Mouse (Mus musculus) liver, adult 2 months (tissue): ENCODE measurements around the gene Gfra1. TPM values are rescaled to one million over a fixed set of nuclear protein-coding genes. Genes with fewer than 3 reads are reported as not detected.
A peak's percentile ranks its signal among the peaks of the same experiment; 100 is the strongest.

Source experiments
- DNase-seq: peaks from one replicate; pipeline ENCODE4 v3.0.0-alpha.2; 2011; ENCODE audit warnings: low read depth, low spot score; ENCODE audit errors: extremely low read depth
- H3K27ac ChIP-seq: fragments of 200-500 bp; replicated peaks from 2 replicates; pipeline ENCODE4 v1.5.1; 2012; ENCODE audit warnings: low read depth, mild to moderate bottlenecking, control low read depth, inconsistent platforms, low read length; ENCODE audit not compliant: insufficient read depth
- H3K27me3 ChIP-seq: fragments of 200-500 bp; 2 replicates; pipeline ENCODE4 v1.6.1; 2012; ENCODE audit warnings: mild to moderate bottlenecking, moderate library complexity, low read length, inconsistent platforms; ENCODE audit not compliant: control insufficient read depth, insufficient read depth
- H3K36me3 ChIP-seq: fragments of 200-500 bp; 2 replicates; pipeline ENCODE4 v1.6.1; 2012; ENCODE audit warnings: low read length, inconsistent platforms; ENCODE audit not compliant: control insufficient read depth, insufficient read depth
- H3K4me1 ChIP-seq: fragments of 200-500 bp; 2 replicates; pipeline ENCODE4 v1.6.1; 2011; ENCODE audit warnings: low read length; ENCODE audit not compliant: control insufficient read depth, insufficient read depth
- H3K4me3 ChIP-seq: fragments of 200-500 bp; 2 replicates; pipeline ENCODE4 v1.5.1; 2011; ENCODE audit warnings: low read depth, mild to moderate bottlenecking, control low read depth, low read length, moderate library complexity; ENCODE audit not compliant: insufficient read depth
- H3K79me2 ChIP-seq: fragments of 200-500 bp; 2 replicates; pipeline ENCODE4 v1.6.1; 2012; ENCODE audit warnings: inconsistent platforms, mild to moderate bottlenecking, low read length, moderate library complexity; ENCODE audit not compliant: control insufficient read depth, insufficient read depth
- H3K9ac ChIP-seq: fragments of 200-500 bp; 2 replicates; pipeline ENCODE4 v1.6.1; 2012; ENCODE audit warnings: low read depth, mild to moderate bottlenecking, control low read depth, inconsistent platforms, low read length
- CTCF ChIP-seq: fragments of 200-500 bp; IDR thresholded peaks from 2 replicates; pipeline ENCODE4 v1.5.1; 2011; ENCODE audit warnings: low read depth, low read length, control low read depth
- POLR2A ChIP-seq: fragments of 200-500 bp; IDR thresholded peaks from 2 replicates; pipeline ENCODE4 v1.6.1; 2011; ENCODE audit warnings: low read length, control low read depth; ENCODE audit not compliant: insufficient read depth; ENCODE audit errors: extremely low read depth
- WGBS: fragments of 180-500 bp; shearing (Covaris S2); methylation state at CpG from one replicate; pipeline ENCODE4 v1.1.7; 2018; 5-methylcytosine and 5-hydroxymethylcytosine counted together
- polyA plus RNA-seq: library from polyadenylated mRNA; depleted of rRNA; stranded (reverse); fragments of >200 nt; gene quantifications from 2 replicates; pipeline ENCODE4 v1.2.3, GENCODE M21; 2012; rRNA removed
- total RNA-seq: library from RNA; depleted of rRNA; stranded (reverse); fragments of >200 nt; gene quantifications from 2 replicates; pipeline ENCODE4 v1.2.3, GENCODE M21; 2014; rRNA removed

Gfra1 gene
- 101 and 109 TPM in 2 replicates for total RNA-seq
- polyA plus RNA-seq: 38.9 and 42.4 TPM in 2 replicates

DNA sequence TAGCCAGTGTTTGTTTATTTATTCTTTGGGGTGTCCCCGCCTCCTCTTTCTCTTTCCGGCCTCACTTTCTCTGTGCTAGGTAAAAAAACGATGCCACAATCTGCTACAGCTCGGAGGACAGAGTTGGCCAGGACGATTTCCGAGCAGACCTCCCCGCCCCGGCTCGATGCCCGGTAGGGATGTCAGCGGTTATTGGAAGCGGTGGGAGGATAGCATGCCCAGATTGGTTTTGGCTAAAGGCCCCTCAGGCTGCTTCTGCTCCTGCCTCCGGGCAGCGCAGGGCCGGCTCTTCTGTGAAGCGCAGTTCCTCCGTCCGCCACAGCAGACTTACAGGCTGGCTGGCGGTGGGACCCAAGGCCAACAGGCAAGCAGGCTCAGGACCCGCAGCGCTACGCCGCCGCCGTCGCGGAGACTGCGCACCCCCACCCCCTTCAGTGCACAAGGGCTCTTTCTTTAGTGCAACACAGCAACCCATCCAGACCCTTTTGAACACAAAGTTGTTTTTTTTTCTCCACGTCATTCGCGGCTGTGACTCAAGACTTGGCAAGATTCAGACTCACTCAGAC, at the start of gene Gfra1:
TSS of gene Gfra1 (minus strand) at position 414 of the 566 bp plus-strand sequence.
- peak within 1 kb of the TSS; percentile 96 for H3K27ac ChIP-seq
- peak; percentile 93 for DNase-seq
- H3K4me1 ChIP-seq: peaks cover 15% of the 10 kb centered on the region; the same call in 1 of the 2 replicates
- peak within 1 kb of the TSS; percentile 77 for H3K4me3 ChIP-seq
- H3K9ac ChIP-seq: peak within 1 kb of the TSS; percentile 98
- peaks cover 23% of the 10 kb centered on the region for H3K36me3 ChIP-seq
- under 1% methylated on average over 31 of the region's 31 CpGs for WGBS
- peaks cover 20% of the 10 kb centered on the region for H3K79me2 ChIP-seq
- TF ChIP-seq CTCF: peak; percentile 43
- peak; percentile 62; the same call in 1 of the 2 replicates for TF ChIP-seq POLR2A
- H3K27me3 ChIP-seq: no peaks in the 10 kb centered on the region

DNA sequence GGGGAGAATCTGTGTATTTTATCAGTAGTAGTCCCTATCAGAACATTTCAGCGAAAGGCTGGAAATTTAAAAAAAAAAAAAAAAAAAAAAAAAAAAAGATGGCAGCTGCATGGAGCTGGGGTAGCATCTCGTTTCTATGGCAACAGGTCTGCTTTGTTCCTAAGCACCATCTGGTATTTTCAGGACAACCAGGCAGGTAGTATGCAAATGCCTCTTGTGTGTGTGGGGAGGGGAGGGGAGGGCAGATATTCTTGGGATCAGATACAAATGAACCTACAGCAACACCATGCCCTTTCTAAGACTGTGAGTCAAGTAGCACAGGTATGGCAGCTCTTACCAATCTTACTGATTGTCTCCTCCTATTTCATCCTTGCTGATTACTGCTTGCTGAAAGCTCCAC, 44.3 kb upstream of the Gfra1 start:
- no peak overlapping the region for H3K4me3 ChIP-seq
- 79% methylated on average over 2 of the region's 2 CpGs for WGBS
- TF ChIP-seq POLR2A (no peak), CTCF (no peak)
- H3K79me2 ChIP-seq: no peaks in the 10 kb centered on the region
- H3K9ac ChIP-seq: no peak overlapping the region
- no peak overlapping the region for H3K27ac ChIP-seq
- DNase-seq: no peak
- no peaks in the 10 kb centered on the region for H3K27me3 ChIP-seq
- H3K4me1 ChIP-seq: no peaks in the 10 kb centered on the region
- H3K36me3 ChIP-seq: no peaks in the 10 kb centered on the region

DNA sequence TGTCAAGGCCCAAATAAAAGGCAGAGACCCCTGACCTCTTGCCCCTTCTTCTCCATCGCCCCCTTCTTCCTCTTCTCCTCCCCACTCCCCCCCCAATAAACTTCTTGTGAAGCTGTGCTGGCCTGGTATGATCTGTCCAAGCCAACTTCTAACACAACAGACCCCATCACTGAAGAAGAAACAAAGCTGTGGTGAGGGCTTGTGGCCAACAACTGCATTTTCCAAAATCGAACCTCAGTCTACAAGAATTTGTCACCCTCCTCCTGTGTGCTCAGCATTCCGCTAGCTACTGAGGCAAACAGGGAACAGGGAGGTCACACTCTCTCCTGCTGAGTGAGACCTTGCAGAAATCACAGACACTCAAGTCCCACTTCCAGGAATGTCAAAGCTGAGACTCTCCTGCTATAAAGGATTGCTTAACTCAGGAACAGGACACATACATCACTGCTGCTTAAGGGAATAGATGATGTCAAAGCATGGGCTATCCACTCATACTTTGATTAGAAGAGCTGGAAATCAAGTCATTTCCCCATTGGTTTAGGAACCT, 43.8 kb upstream of the Gfra1 start:
- TF ChIP-seq CTCF: no peak
- TF ChIP-seq POLR2A: no peak
- no peak overlapping the region for H3K9ac ChIP-seq
- no peaks in the 10 kb centered on the region for H3K79me2 ChIP-seq
- DNase-seq: no peak
- H3K36me3 ChIP-seq: no peaks in the 10 kb centered on the region
- H3K4me1 ChIP-seq: no peaks in the 10 kb centered on the region
- H3K27me3 ChIP-seq: no peaks in the 10 kb centered on the region
- WGBS: 85% methylated on average over 3 of the region's 3 CpGs
- no peak overlapping the region for H3K4me3 ChIP-seq
- no peak overlapping the region for H3K27ac ChIP-seq

DNA sequence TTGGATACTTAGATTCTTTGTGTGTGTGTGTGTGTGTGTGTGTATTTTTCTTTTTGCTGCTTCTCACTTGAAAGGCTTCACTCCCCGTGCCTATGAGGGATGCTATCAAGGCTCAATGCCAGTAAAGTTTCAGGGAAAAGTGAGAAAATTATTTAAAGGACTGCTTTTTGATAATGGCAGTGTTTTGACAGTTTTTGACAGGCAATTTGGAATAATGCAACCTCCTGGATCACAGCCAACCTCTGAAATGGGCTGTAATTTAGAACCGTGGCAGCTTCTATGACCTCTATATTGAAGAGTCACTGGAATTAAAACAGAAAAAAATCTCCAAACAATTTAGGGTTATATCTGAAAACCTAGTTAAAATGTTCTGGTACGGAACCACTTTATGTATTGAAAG, 41.4 kb upstream of the Gfra1 start:
- no peak for TF ChIP-seq CTCF
- no peak for TF ChIP-seq POLR2A
- H3K36me3 ChIP-seq: no peaks in the 10 kb centered on the region
- H3K27me3 ChIP-seq: no peaks in the 10 kb centered on the region
- DNase-seq: no peak
- H3K27ac ChIP-seq: no peak overlapping the region
- no peak overlapping the region for H3K9ac ChIP-seq
- no peaks in the 10 kb centered on the region for H3K79me2 ChIP-seq
- no peaks in the 10 kb centered on the region for H3K4me1 ChIP-seq
- H3K4me3 ChIP-seq: no peak overlapping the region
- WGBS: 69% methylated on average over 3 of the region's 3 CpGs

DNA sequence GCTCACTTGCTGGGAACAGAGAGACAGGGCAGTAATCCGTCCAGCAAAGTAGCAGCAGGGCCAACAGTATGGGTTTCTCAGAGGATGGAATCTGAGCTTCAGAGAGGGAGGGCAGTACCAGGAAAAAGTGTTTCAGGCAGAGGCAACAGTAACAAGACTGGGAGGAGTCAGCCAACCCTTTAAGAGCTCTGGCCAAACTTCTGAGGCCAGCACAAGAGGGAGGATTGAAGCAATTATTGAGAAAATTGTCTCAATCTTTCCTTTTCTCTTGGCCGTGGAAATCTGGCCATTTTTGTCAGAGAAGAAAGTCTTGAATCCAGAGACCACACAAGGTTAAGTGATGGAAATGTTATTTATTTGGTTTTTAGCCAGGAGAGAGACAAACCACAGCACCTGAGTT, 31.0 kb upstream of the Gfra1 start:
- Histone ChIP-seq H3K4me3 (no peak overlapping the region), H3K79me2 (no peaks in the 10 kb centered on the region), H3K36me3 (no peaks in the 10 kb centered on the region), H3K4me1 (no peaks in the 10 kb centered on the region), H3K27ac (no peak overlapping the region), H3K27me3 (peaks cover 2% of the 10 kb centered on the region; the same call in 1 of the 2 replicates), H3K9ac (no peak overlapping the region)
- no peak for DNase-seq
- TF ChIP-seq POLR2A (no peak), CTCF (no peak)
- WGBS: 68% methylated on average over 2 of the region's 2 CpGs

DNA sequence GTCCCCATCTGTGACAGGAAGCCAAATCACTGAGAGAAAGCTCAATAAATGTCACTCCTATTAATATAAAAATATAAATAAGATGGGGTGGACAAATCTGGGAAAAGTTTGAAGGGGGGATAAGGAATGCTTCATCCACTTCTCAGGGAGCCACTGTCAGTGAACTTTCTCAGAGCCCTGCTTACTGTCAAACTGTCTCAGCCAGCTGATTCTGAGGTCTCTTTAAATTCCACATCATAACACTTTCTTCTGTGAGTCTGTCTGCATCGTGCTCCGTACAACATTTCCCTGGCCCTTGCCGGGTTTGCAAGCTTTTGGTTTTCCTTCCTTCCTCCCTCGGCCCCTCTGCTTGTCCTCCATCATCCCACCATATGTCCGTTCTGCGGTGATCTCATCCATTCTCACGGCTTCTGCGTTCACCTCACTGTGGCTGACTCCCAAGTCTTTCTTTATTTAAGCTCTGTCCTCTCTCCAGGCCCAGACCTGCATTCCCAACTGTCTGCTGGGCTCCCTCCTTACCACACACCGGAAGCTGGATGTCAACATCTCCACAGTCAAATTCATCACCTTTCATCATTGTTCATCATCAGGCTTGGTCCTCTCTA, 26.8 kb upstream of the Gfra1 start:
- 75% methylated on average over 9 of the region's 9 CpGs for WGBS
- no peaks in the 10 kb centered on the region for H3K36me3 ChIP-seq
- H3K79me2 ChIP-seq: no peaks in the 10 kb centered on the region
- H3K27ac ChIP-seq: no peak overlapping the region
- H3K9ac ChIP-seq: no peak overlapping the region
- peaks cover 2% of the 10 kb centered on the region; the same call in 1 of the 2 replicates for H3K27me3 ChIP-seq
- H3K4me3 ChIP-seq: no peak overlapping the region
- no peaks in the 10 kb centered on the region for H3K4me1 ChIP-seq
- DNase-seq: no peak
- TF ChIP-seq CTCF: no peak
- no peak for TF ChIP-seq POLR2A
